Mouse (Mus musculus) ES-E14 (cell line): ENCODE data around the gene Lamp1. TPM values are rescaled to one million over a fixed set of nuclear protein-coding genes. Genes with fewer than 3 reads are reported as not detected.

Experiments used
- DNase-seq: peaks from one replicate; pipeline ENCODE4 v3.0.0-alpha.2; 2013; ENCODE audit warnings: low read depth, low spot score
- H3K27ac ChIP-seq: 2 replicates; pipeline ENCODE4 v1.5.1; 2012; ENCODE audit warnings: low read depth, mild to moderate bottlenecking, low read length, moderate library complexity, mixed read lengths; ENCODE audit not compliant: poor library complexity, insufficient read depth, severe bottlenecking
- H3K36me3 ChIP-seq: 2 replicates; pipeline ENCODE4 v1.6.1; 2012; ENCODE audit warnings: mild to moderate bottlenecking, low read length, moderate library complexity, mixed read lengths; ENCODE audit not compliant: control insufficient read depth, poor library complexity, insufficient read depth, severe bottlenecking
- H3K4me1 ChIP-seq, 2 experiments: fragments of 150-350 bp in 1 of 2; sonication (generic) in 1 of 2; 2 replicates each; pipeline ENCODE4 v1.6.1; 2012; ENCODE audit warnings: low read length in 2 of 2, mild to moderate bottlenecking in 1 of 2, mixed read lengths in 1 of 2; ENCODE audit not compliant: control insufficient read depth in 2 of 2, insufficient read depth in 2 of 2, poor library complexity in 1 of 2
- H3K4me3 ChIP-seq, 2 experiments: fragments of 150-350 bp in 1 of 2; sonication (generic) in 1 of 2; 2 replicates each; pipeline ENCODE4 v1.5.1; 2012; ENCODE audit warnings: low read length in 2 of 2, low read depth in 1 of 2, mild to moderate bottlenecking in 1 of 2, mixed read lengths in 1 of 2; ENCODE audit not compliant: insufficient read depth in 1 of 2, poor library complexity in 1 of 2, severe bottlenecking in 1 of 2
- H3K9ac ChIP-seq: 2 replicates; pipeline ENCODE4 v1.6.1; 2012; ENCODE audit warnings: low read depth, mild to moderate bottlenecking, low read length, mixed read lengths; ENCODE audit not compliant: poor library complexity, insufficient read depth, severe bottlenecking
- H3K9me3 ChIP-seq: fragments of 150-350 bp; sonication (generic); 2 replicates; pipeline ENCODE4 v1.6.1; 2012; ENCODE audit warnings: low read depth, mild to moderate bottlenecking, low read length; ENCODE audit not compliant: control insufficient read depth, insufficient read depth
- CHD2 ChIP-seq: IDR thresholded peaks from 2 replicates; pipeline ENCODE4 v1.6.1; 2014; ENCODE audit warnings: mild to moderate bottlenecking, low read depth, low read length, inconsistent platforms
- HCFC1 ChIP-seq: IDR thresholded peaks from 2 replicates; pipeline ENCODE4 v1.6.1; 2012; ENCODE audit warnings: low read length, inconsistent platforms, borderline replicate concordance; ENCODE audit not compliant: insufficient read depth
- MAFK ChIP-seq: IDR thresholded peaks from 2 replicates; pipeline ENCODE4 v1.6.1; 2014; ENCODE audit warnings: mild to moderate bottlenecking, low read depth, low read length, inconsistent platforms; ENCODE audit not compliant: insufficient read depth
- ZC3H11A ChIP-seq: IDR thresholded peaks from 2 replicates; pipeline ENCODE4 v1.6.1; 2012; ENCODE audit warnings: low read depth, mild to moderate bottlenecking, inconsistent platforms, low read length, borderline replicate concordance
- ZNF384 ChIP-seq: IDR thresholded peaks from 2 replicates; pipeline ENCODE4 v1.6.1; 2012; ENCODE audit warnings: low read depth, low read length, inconsistent platforms
- in situ Hi-C, 2 experiments: fragments of 600-800 bp; cut with MboI; formaldehyde crosslinking; loops; one replicate each; pipeline ENCODE4 v1.15.1; 2025; ENCODE audit warnings: low sequenced_read_pairs in 2 of 2, inconsistent platforms in 1 of 2; ENCODE audit not compliant: unreplicated experiment in 2 of 2
- total RNA-seq: library from RNA; depleted of rRNA; stranded (reverse); fragments of 300-350 nt; gene quantifications from 2 replicates; pipeline ENCODE4 v1.2.3, GENCODE M21; 2012

The Lamp1 gene
- total RNA-seq, 1 experiment: 559 TPM

DNA sequence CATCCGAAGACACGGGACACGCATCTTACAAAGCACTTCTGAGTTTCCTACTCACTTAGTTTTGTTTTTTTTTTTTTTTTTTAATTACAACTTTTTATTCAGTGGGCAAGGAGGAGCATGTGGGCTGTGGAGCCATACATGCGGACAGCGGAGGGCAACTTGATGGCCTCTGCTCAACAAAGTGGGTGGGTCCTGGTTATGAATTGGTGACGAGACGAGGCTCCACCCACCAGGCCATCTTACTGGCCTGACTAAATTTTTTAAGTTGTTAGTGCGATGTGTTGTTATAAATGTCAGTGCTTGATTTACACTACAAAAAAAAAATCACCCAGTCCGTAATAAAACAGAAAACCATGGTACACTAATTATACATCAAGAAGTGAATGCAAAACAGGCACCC, 21.4 kb downstream of the Lamp1 start:
- no peak overlapping the region for H3K4me3 ChIP-seq
- no peak for DNase-seq
- TF ChIP-seq MAFK (no peak), CHD2 (no peak), HCFC1 (no peak), ZC3H11A (no peak), ZNF384 (no peak)
- H3K4me1 ChIP-seq: peaks cover 0 to 21% of the 10 kb centered on the region in 2 experiments; a peak in 2 of 4 replicates
- H3K9me3 ChIP-seq: no peaks in the 10 kb centered on the region
- H3K9ac ChIP-seq: no peak overlapping the region
- H3K27ac ChIP-seq: no peak overlapping the region
- H3K36me3 ChIP-seq: peaks cover 40% of the 10 kb centered on the region
- in situ Hi-C loops: no loop called here

DNA sequence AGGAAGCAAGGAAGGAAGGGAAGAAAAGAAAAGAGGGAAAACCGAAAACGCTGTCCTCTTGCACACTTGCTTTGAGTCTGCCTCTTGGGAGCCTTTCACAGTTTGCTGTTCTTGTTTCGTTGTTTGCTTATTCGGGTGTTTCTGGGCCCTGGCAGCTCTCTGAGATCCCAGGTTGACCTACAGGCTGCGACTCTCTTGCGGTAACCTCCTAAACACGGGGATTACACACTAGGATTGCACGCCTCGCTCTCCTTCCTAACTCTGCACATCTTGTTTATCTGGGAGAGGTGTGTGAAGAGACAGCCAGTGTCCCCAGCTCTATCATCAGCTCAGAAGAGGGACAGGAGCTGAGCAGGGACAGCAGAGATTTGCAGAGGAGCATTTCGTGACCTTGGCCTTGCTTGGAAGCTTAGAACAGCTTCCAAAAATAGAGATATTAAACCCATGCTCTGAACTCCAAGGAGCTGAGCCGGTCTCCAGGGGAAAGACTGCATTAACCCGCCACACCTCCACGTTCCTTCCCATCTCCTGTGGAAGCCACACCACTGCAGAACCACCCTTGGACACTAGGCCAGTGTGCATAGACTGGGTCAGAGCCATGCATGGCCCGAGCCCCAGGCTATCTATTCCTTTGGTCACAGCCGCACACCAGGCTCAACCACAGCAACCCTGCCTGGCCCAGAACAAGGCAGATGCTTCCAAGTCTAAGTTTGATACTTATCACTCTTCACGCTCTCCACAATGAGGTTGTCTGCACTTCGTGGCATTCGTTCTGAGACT, 22.1 kb downstream of the Lamp1 start:
- no peak overlapping the region for H3K27ac ChIP-seq
- no peak overlapping the region for H3K4me3 ChIP-seq
- H3K9ac ChIP-seq: no peak overlapping the region
- TF ChIP-seq HCFC1 (no peak), ZNF384 (no peak), MAFK (no peak), CHD2 (no peak), ZC3H11A (no peak)
- H3K36me3 ChIP-seq: peaks cover 36% of the 10 kb centered on the region
- no peak for DNase-seq
- in situ Hi-C loops: no loop called here
- peaks cover 0 to 21% of the 10 kb centered on the region in 2 experiments; a peak in 2 of 4 replicates for H3K4me1 ChIP-seq
- no peaks in the 10 kb centered on the region for H3K9me3 ChIP-seq

DNA sequence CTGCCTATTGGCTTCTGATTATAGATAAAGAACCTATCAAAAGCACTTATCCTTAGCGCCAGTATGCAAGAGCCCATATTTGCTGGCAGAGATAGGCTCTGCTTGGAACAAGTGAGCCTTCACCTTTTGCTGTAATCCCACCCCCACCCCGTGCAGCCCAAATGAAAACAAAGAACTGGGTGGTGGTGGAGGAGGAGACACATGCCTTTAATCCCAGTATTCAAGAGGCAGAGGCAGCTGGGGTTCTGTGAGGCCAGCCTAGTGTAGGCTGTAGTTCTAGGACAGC, 22.7 kb downstream of the Lamp1 start:
- H3K4me1 ChIP-seq: peaks cover 0 to 19% of the 10 kb centered on the region in 2 experiments; a peak in 2 of 4 replicates
- no peaks in the 10 kb centered on the region for H3K9me3 ChIP-seq
- peaks cover 34% of the 10 kb centered on the region for H3K36me3 ChIP-seq
- DNase-seq: no peak
- no peak overlapping the region for H3K9ac ChIP-seq
- no peak overlapping the region for H3K4me3 ChIP-seq
- TF ChIP-seq ZC3H11A (no peak), HCFC1 (no peak), ZNF384 (no peak), CHD2 (no peak), MAFK (no peak)
- H3K27ac ChIP-seq: no peak overlapping the region
- in situ Hi-C loops: no loop called here

DNA sequence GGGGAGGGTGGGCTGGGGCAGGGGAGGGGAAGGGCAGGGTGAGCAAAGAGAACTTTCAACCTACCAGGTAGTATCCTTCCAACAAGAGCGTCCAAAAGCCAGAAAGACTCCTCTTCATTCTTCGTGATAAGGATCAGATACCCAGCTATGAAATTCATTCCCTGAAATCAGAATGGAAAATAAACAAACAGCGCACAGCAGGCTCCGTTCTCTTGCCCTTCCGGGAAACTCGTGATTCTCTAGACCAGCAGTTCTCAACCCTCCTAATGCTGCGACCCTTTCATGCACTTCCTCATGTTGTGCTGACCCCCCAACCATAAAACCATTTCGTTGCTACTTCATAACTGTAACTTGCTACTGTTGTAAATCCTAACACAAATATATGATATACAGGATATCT, 27.9 kb downstream of the Lamp1 start:
- Histone ChIP-seq H3K9ac (no peak overlapping the region), H3K27ac (no peak overlapping the region), H3K36me3 (peaks cover 48% of the 10 kb centered on the region), H3K9me3 (no peaks in the 10 kb centered on the region), H3K4me1 (0 out of 4 replicates have a peak, but pooled peaks cover 0 to 4% of the 10 kb centered on the region in 2 experiments), H3K4me3 (no peak overlapping the region)
- in situ Hi-C loops: no loop called here
- TF ChIP-seq HCFC1 (no peak), MAFK (no peak), CHD2 (no peak), ZNF384 (no peak), ZC3H11A (no peak)
- DNase-seq: no peak

DNA sequence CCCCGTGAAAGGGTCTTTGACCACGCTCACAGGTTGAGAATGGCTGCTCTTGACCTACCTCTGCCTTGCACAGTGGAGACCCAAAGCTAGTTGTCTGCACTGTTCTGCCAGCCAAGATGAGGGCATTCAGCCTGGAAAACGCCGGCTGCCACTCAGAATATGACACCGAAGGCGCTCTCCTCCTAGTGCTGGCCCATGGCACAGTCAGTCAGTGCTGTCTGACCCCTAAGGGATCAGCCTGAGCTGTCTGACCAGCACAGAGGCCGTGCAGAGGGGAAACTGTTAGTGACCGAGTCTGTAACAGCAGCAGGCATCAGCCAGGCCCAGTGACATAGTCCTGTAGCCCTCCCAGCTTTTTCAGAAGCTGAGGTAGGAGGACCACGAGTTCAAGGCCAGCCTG, 28.3 kb downstream of the Lamp1 start:
- H3K36me3 ChIP-seq: peaks cover 52% of the 10 kb centered on the region
- H3K4me3 ChIP-seq: no peak overlapping the region
- H3K4me1 ChIP-seq: 0 out of 4 replicates have a peak, but pooled peaks cover 0 to 4% of the 10 kb centered on the region in 2 experiments
- H3K9ac ChIP-seq: no peak overlapping the region
- in situ Hi-C loops: no loop called here
- H3K9me3 ChIP-seq: no peaks in the 10 kb centered on the region
- TF ChIP-seq CHD2: no peak
- no peak for TF ChIP-seq ZC3H11A
- no peak for TF ChIP-seq ZNF384
- TF ChIP-seq MAFK: no peak
- no peak for TF ChIP-seq HCFC1
- H3K27ac ChIP-seq: no peak overlapping the region
- no peak for DNase-seq
